Mouse (Mus musculus) megakaryocyte progenitor cell, adult 5-6 weeks (primary cell): ENCODE measurements at regions not wholly inside any gene's neighbourhood (a gene's known extent, or its start where the extent isn't known, plus 50 kb on each side); places are given as distances from the start of the nearest gene placed in this dataset.
"Not testable (repeated sequence)": the region's sequence is repeated elsewhere in the genome, so short reads cannot be mapped to it uniquely, and the experiment has no call there.

ENCODE experiments used
- ATAC-seq: replicated peaks from 2 replicates; pipeline ENCODE4 v1.8.0; 2016; ENCODE audit warnings: mild to moderate bottlenecking, moderate TSS enrichment, inconsistent platforms; ENCODE audit not compliant: poor library complexity

DNA sequence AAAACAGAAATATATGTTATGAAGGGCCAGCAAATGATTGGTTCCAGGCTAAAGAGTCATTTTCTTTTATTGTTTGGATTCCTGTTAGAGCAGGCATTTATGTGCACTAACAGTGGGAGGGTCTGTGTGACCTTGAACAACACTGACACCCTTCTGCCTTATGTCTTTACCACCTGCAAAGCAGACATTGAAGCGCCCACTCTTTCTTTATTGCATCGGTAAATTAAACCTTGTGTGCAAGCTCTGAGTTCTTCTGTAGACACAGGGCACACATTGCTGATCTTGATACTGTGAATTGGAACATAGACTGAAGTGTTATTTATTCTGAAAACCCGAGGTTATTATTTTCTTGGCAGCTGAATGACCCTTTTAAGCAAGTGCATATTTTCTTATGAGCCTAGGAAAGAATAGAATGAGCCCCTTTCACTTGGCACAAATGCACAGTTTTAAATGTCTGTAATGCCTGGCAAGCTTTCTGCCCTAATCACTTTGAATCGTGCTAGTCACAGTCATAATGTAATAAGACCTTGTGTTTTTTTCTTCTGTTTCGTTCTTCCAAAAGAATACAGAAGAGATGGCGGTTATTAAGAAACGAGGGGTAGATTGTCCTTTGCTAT lies 125.1 kb upstream of the Cobl start:
- ATAC-seq, result no peak

DNA sequence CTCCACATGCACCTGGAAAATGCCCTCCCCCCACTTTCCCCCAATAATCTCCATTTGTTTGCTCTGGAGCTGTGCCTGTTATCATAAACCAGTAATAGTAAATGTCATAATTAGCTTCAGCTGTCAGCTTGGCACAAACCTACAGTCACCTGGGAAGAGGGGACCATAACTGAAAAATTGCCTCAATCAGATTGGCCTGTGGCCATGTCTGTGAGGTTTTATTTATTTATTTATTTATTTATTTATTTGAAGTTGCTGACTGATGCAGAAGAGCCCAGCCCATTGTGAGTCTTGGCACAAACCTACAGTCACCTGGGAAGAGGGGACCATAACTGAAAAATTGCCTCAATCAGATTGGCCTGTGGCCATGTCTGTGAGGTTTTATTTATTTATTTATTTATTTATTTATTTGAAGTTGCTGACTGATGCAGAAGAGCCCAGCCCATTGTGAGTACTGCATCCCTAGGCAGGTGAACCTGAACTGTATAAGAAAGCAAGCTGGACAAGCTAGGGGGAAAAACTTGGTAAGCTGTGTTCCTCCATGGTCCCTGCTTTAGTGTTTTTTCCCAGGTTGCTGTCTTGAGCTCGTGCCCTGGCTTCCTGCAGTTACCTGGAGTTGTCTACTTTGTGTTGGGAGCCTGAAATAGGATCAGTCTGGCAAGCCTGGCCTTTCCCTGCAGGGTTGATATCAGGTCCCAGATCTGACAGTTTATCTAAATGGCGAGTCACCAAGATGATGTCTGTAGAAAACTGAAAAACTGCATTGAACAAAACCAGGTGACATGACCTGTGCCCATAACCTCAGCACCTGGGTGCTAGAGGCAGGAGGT lies 120.3 kb upstream of the Cobl start:
- ATAC-seq, result not testable (repeated sequence)

GRCm38 (mm10) chr11:12578999-12579576 lies 114.3 kb upstream of the Cobl start:
- 0 out of 2 replicates have a peak, but pooled peaks have one; percentile 34 for ATAC-seq

GRCm38 (mm10) chr11:12559663-12560062 lies 94.9 kb upstream of the Cobl start:
- ATAC-seq, result no peak

- peak; percentile 73 for ATAC-seq
Measured at GRCm38 (mm10) chr11:12558995-12559633, 94.4 kb upstream of the Cobl start.

DNA sequence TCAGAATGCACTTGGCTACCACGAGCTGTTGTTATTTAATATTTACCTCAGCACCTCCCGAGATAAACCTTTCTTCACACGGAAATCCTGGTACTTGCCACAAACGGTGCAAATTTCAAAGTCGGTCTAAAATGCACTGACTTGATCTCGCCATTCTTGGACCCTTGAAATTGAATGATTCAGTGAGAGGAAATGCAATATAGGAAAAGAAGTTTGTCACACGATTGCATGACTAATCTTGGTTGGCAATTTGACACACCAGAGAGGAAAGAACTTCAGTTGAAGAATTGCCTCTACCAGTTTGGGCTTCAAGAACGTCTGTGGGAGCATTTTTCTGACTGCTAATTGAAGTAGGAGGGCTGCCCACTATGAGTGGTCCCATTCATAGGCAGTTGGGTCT lies 93.4 kb upstream of the Cobl start:
- ATAC-seq, result no peak

- ATAC-seq, result no peak
Measured at GRCm38 (mm10) chr11:12545771-12546170, 81.0 kb upstream of the Cobl start.

DNA sequence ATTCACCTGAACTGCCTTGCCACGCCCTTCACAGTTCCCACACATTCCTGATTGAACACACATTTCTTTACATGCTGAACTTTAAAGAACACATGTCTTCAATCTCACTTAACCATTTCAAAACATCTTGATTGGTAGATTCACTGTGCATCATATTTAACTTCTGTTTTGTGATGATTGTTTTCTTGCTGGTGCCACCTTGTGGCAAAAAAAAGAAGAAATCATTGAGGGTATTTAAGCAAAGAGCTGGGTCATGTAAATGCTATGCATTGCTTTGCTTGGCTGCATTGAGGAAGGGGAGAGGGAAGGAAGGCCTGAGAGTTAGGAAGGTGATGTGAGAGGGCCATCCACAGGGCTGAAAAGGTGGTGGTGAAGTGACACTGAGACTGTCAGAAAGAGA lies 78.3 kb upstream of the Cobl start:
- no peak for ATAC-seq

DNA sequence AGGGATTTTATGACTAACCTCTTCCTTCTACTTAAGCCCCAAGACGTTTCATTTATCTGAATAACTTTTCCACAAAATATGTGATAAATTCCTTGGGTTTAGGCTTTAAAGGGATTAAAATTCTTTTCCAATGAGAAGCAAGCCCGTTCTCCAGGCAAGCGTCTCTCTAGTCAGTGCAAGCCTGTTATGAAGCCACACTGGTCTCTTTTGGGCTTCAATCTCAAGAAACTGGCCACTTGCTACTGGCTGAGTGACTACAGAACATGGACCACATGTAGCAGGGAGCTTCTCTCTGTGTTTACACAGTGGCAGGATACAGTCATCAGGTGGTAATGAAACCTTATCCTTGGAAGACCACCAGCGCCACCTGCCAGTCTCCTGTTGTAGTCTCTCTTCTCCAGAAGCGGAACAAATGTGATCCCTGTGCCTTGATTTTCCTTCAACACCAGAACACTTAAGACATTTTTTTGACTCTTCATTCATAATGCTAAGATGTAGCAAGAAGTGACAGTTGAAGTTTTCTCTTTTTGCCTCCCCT lies 75.6 kb upstream of the Cobl start:
- ATAC-seq, result no peak

- ATAC-seq, result no peak
Measured at GRCm38 (mm10) chr11:12535063-12535462, 70.3 kb upstream of the Cobl start.

DNA sequence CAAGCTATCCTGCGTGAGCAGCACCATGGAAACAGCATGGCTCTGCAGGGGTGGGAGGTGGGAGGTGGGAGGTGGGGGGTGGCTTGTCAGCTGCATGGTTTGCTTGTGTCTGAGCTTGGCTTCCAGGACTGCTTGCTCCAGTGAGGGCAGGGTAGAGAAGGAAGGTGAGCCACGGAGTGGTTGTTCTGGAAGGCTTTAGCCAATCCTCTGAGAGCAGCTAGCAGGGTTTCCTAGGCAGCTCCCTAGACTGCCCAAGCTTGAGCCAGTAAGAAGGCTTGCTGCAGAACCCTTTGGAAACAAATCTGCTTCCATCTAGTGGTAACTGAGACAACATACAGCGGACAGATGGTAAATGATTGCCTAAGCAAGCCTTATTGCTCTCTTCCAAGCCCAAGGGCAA lies 67.5 kb upstream of the Cobl start:
- no peak for ATAC-seq

DNA sequence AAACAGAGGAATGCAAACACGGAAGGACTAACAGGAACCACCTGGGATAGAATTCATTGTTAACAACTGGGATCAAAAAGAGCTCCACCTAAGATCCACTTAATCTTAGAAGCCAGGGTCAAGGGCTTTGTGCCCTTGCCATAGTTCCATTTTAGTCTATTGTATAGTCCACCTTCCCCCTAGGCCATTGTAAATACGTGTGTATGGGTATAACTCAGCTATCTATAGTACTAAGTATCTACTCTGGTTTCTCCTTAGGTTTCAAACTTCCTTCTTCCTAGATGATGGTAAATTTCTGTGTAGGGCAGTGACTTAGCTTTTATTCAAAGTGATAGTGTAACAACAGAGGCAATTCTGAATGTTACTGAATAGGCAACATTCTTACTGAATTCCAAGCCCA lies 57.3 kb upstream of the Cobl start:
- ATAC-seq, result not testable (repeated sequence)

GRCm38 (mm10) chr11:12521286-12521685 lies 56.5 kb upstream of the Cobl start:
- no peak for ATAC-seq

DNA sequence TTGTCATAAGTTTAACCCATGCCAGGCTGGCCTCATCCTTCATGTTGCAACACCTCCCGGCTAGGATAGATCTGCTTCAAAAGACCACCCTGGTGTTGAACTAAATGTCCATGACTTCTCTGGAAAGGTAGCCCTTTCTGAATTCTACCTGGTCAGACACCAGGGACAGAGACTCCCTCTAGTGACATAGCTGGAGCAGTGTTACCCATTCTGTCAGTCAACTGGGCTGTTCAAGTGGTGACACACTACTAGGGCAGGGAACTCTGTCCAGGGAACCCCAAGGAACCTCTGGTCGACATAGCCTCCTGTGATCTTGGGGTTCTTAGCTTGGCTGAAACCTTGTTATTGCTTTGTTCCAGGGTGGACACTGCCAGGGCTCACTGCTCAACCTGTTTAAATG lies 51.6 kb upstream of the Cobl start:
- ATAC-seq, result no peak
